Mouse (Mus musculus) kidney, adult 9 months (tissue): Measurements from ENCODE around the gene Top3a.

Experiments used
- DNase-seq: peaks from one replicate; pipeline ENCODE4 v3.0.0; 2022

Gene Top3a

GRCm38 (mm10) chr11:60709481-60710465 lies 67.4 kb downstream of the Top3a start:
- no peak for DNase-seq

DNA sequence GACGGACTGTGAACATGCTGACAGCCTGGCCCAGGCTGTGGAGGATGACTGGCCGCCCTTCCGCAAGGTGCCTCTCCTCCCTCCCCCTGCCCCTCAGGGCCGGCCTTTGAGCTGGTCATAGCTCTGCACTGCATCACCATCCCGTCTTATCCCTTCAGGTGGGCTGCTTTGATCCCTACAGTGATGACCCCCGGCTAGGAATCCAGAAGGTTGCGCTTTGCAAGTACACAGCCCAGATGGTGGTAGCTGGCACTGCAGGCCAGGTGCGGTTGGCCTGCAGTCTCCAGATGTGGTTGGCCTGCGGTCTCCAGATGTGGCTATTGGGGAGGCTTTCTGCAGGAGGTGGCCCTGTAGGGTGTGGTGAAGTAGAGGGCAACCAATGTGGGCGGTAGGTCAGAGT lies 68.5 kb downstream of the Top3a start:
- no peak for DNase-seq

- DNase-seq = peak; percentile 95
Observed at GRCm38 (mm10) chr11:60707672-60708071, 69.5 kb downstream of the Top3a start.

- no peak for DNase-seq
Observed at GRCm38 (mm10) chr11:60706696-60707480, 70.3 kb downstream of the Top3a start.

DNA sequence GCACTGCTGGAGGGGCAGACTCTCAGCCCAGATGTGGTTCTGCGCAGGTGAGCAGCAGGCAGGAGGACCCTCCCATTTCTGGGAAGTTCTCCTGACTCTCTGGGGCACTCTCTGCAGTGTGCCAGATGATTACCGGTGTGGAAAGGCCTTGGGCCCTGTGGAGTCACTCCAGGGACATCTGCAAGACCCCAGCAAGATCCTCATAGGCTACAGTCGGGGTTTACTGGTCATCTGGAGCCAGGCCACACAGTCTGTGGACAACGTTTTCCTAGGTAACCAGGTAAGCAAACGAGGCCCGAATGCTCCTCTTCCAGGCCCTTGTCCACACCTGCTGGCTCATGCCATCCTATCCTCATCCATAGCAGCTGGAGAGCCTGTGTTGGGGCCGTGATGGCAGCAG lies 71.1 kb downstream of the Top3a start:
- peak; percentile 3 for DNase-seq

DNA sequence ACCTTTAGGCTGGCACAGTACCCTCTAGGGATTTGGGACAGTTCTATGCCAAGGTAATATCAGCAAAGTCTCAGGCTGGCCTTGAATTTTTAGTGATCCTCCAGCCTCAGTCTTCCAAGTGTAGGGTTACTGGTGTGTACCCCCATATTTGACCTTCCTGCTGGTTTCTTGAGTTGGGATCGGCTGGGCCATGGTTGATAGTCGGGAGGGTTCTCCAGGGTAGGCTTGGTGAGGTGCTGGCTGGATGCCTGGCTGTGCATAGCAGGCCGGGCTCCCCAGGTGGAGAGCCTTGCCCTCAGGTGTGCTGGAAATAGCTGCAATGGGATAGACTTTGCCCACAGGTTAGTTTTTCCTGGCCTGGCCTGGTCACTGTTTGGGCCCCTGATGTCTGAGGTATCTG lies 71.9 kb downstream of the Top3a start:
- DNase-seq = no peak

DNA sequence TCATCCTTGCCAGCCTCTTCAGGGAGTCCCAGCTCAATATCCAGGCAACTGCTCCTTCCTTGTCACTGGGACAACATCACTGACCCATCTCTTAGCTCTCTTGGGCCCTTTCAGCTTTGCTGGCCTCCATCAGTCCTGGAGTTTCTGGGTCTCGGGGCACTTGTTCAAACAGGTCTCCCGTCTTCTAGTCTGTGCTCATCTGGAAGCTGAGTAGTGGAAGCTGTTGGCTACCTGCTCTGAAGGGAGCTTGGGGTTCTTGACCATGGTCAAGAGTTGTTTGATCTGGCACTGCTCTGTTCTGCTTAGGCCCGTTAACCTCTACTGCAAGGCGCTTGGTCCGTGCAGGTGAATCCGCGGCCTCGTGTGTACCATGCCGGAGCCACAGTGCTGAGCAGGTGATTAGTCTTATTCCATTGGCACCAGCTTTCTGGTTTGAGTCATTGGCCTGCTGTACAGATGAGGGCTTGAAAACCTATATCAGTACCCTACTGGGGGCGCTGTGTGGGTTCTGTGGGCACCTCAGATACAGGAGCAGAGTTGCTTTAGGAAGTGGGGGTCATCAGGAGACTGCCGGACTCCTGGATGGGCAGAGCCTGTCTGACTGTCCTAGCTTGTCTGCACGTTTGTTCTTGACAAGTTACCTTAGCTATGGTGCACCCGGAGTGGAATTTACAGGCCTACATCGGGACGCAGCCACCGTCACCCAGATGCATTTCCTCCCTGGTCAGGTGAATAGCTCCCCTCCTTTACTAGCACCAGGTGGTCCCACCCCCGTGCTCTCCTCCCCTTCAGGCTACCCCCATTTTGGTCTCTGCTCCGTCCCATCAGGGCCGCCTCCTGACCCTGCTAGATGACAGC lies 72.9 kb downstream of the Top3a start:
- peak; percentile 7 for DNase-seq

DNA sequence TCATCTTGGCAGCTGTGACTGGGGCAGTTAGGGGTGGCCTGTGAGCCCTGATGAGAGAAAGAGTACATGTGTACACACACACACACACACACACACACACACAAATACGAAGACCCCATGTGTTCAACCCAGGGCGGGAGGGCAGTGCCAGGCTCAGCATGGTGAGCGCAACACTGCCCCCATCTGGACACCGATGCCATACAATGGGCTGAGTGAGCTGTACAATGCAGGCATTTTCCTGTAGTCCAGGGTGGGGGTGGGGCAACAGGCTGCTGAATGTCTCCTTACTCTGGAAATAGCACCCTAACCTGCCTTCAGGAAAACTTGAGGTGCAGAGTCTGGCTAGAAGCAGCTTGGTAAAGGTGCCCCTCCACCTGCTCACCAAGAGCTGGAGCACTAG lies 74.0 kb downstream of the Top3a start:
- peak; percentile 71 for DNase-seq

DNA sequence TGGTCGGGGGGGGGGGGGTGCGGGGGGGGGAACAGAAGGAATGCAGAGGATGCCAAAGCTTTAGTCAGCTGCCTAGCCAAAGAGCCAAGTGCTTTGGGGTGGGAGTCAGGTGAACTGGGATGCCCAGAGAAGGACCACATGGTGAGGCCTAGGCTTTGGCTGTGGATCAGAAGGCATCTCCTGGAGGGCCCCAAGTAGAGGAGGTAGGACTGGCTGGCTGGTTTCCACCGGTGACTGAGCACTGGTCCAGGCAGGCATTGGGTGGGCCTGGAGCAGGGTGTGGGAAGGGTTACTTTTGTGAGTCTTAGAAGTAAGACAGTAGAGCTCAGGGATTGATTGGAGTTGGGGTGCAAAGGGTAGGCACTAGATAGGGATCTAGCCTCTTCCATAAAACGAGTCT lies 75.6 kb downstream of the Top3a start:
- peak; percentile 6 for DNase-seq

GRCm38 (mm10) chr11:60700320-60701185 lies 76.6 kb downstream of the Top3a start:
- peak; percentile 12 for DNase-seq

- peak; percentile 84 for DNase-seq
Observed at GRCm38 (mm10) chr11:60699524-60700075, 77.6 kb downstream of the Top3a start, which contains the start of gene Llgl1. Gene Llgl1 (plus strand): TSS chr11:60699723.

GRCm38 (mm10) chr11:60698806-60699523 lies 78.2 kb downstream of the Top3a start:
- DNase-seq = peak; percentile 71

DNA sequence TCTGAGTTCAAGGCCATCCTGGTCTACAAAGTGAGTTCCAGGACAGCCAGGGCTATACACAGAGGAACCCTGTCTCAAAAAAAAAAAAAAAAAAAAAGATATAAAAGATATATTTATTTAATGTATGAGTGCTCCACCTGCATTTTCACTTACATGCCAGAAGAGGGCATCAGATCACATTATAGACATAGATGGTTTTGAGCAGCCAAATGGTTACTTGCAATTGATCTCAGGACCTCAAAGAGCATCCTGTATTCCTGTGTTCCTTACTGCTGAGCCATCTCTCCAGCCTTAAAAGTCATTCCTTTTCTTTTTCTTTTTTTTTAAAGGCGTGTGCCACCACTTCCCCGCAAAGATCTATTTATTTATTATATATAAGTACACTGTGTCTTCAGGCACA lies 79.6 kb downstream of the Top3a start:
- peak; percentile 36 for DNase-seq

DNA sequence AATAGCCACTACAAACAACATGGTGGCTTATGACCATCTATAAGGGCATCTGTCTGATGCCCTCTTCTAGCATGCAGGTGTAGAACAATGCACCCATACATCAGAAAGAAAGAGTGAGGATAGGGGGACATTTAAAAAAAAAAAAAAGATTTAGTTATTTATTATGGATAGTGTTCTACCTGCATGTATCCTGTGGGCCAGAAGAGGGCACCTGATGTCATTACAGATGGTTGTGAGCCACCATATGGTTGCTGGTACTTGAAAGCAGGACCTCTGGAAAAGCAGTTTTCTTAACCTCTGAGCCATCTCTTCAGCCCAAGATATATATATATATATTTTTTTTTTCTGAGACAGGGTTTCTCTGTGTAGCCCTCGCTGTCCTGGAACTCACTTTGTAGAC lies 81.0 kb downstream of the Top3a start:
- DNase-seq = peak; percentile 10
